Mouse (Mus musculus): ENCODE results near the gene Batf3. TPM values are rescaled to one million over a fixed set of nuclear protein-coding genes. Genes with fewer than 3 reads are reported as not detected.

Batf3 gene
- polyA plus RNA-seq, 1 experiment = 18.4 TPM

GRCm38 (mm10) chr1:191115514-191116238 lies 18.0 kb downstream of the Batf3 start:
- no peak for TF ChIP-seq CTCF (IDR thresholded peaks at IDR 0.05; ENCODE audit: borderline replicate concordance, control insufficient read depth, extremely low read depth, insufficient read depth, low read length, poor library complexity)
- no peak for TF ChIP-seq POLR2A (IDR thresholded peaks at IDR 0.05; ENCODE audit: control insufficient read depth, extremely low read depth, insufficient read depth, low read length, poor library complexity)
- no peak for DNase-seq
- H3K36me3 ChIP-seq (ENCODE audit: control insufficient read depth, insufficient read depth, low read length) = no peaks in the 10 kb centered on the region
- no peak overlapping the region for H3K4me3 ChIP-seq (ENCODE audit: control insufficient read depth, insufficient read depth, low read length)
- H3K27me3 ChIP-seq (ENCODE audit: control insufficient read depth, insufficient read depth, low read length) = no peaks in the 10 kb centered on the region
- 90% methylated on average over 11 of the region's 11 CpGs for WGBS
- peaks cover 9% of the 10 kb centered on the region for H3K4me1 ChIP-seq (replicated peaks; ENCODE audit: control insufficient read depth, insufficient read depth, low read length)
- H3K27ac ChIP-seq (ENCODE audit: control insufficient read depth, insufficient read depth, low read length) = peak overlapping the region; percentile 27; the same call in 1 of the 2 replicates

GRCm38 (mm10) chr1:191122744-191123143 lies 25.1 kb downstream of the Batf3 start:
- WGBS = 59% methylated on average over 3 of the region's 3 CpGs
- Histone ChIP-seq H3K4me3 (ENCODE audit: control insufficient read depth, insufficient read depth, low read length) (no peak overlapping the region), H3K4me1 (replicated peaks; ENCODE audit: control insufficient read depth, insufficient read depth, low read length) (peaks cover 3% of the 10 kb centered on the region), H3K36me3 (ENCODE audit: control insufficient read depth, insufficient read depth, low read length) (no peaks in the 10 kb centered on the region), H3K27me3 (ENCODE audit: control insufficient read depth, insufficient read depth, low read length) (no peaks in the 10 kb centered on the region; the same call in 1 of the 2 replicates), H3K27ac (ENCODE audit: control insufficient read depth, insufficient read depth, low read length) (no peak overlapping the region)
- TF ChIP-seq CTCF (IDR thresholded peaks at IDR 0.05; ENCODE audit: borderline replicate concordance, control insufficient read depth, extremely low read depth, insufficient read depth, low read length, poor library complexity) (no peak), POLR2A (IDR thresholded peaks at IDR 0.05; ENCODE audit: control insufficient read depth, extremely low read depth, insufficient read depth, low read length, poor library complexity) (no peak)
- DNase-seq = no peak

- TF ChIP-seq POLR2A (IDR thresholded peaks at IDR 0.05; ENCODE audit: control insufficient read depth, extremely low read depth, insufficient read depth, low read length, poor library complexity) (no peak), CTCF (IDR thresholded peaks at IDR 0.05; ENCODE audit: borderline replicate concordance, control insufficient read depth, extremely low read depth, insufficient read depth, low read length, poor library complexity) (no peak)
- Histone ChIP-seq H3K36me3 (ENCODE audit: control insufficient read depth, insufficient read depth, low read length) (no peaks in the 10 kb centered on the region), H3K27ac (ENCODE audit: control insufficient read depth, insufficient read depth, low read length) (no peak overlapping the region), H3K4me3 (ENCODE audit: control insufficient read depth, insufficient read depth, low read length) (no peak overlapping the region), H3K4me1 (replicated peaks; ENCODE audit: control insufficient read depth, insufficient read depth, low read length) (peaks cover 3% of the 10 kb centered on the region), H3K27me3 (ENCODE audit: control insufficient read depth, insufficient read depth, low read length) (no peaks in the 10 kb centered on the region; the same call in 1 of the 2 replicates)
- no peak for DNase-seq
- 91% methylated on average over 2 of the region's 2 CpGs for whole genome bisulfite sequencing
Observed at GRCm38 (mm10) chr1:191123696-191124095, 26.0 kb downstream of the Batf3 start.

GRCm38 (mm10) chr1:191124288-191124687 lies 26.6 kb downstream of the Batf3 start:
- no peaks in the 10 kb centered on the region for H3K36me3 ChIP-seq (ENCODE audit: control insufficient read depth, insufficient read depth, low read length)
- no peaks in the 10 kb centered on the region; the same call in 1 of the 2 replicates for H3K27me3 ChIP-seq (ENCODE audit: control insufficient read depth, insufficient read depth, low read length)
- no peak overlapping the region for H3K27ac ChIP-seq (ENCODE audit: control insufficient read depth, insufficient read depth, low read length)
- H3K4me3 ChIP-seq (ENCODE audit: control insufficient read depth, insufficient read depth, low read length) = no peak overlapping the region
- peaks cover 3% of the 10 kb centered on the region for H3K4me1 ChIP-seq (replicated peaks; ENCODE audit: control insufficient read depth, insufficient read depth, low read length)
- 69% methylated on average over 4 of the region's 4 CpGs for WGBS
- no peak for DNase-seq
- TF ChIP-seq CTCF (IDR thresholded peaks at IDR 0.05; ENCODE audit: borderline replicate concordance, control insufficient read depth, extremely low read depth, insufficient read depth, low read length, poor library complexity) = no peak
- TF ChIP-seq POLR2A (IDR thresholded peaks at IDR 0.05; ENCODE audit: control insufficient read depth, extremely low read depth, insufficient read depth, low read length, poor library complexity) = no peak

- H3K27me3 ChIP-seq (ENCODE audit: control insufficient read depth, insufficient read depth, low read length) = no peaks in the 10 kb centered on the region; the same call in 1 of the 2 replicates
- H3K4me3 ChIP-seq (ENCODE audit: control insufficient read depth, insufficient read depth, low read length) = peak overlapping the region; percentile 35
- WGBS = 9% methylated on average over 38 of the region's 38 CpGs
- TF ChIP-seq POLR2A (IDR thresholded peaks at IDR 0.05; ENCODE audit: control insufficient read depth, extremely low read depth, insufficient read depth, low read length, poor library complexity) = no peak
- peak; percentile 85; the same call in 1 of the 2 replicates for TF ChIP-seq CTCF (IDR thresholded peaks at IDR 0.05; ENCODE audit: borderline replicate concordance, control insufficient read depth, extremely low read depth, insufficient read depth, low read length, poor library complexity)
- H3K4me1 ChIP-seq (replicated peaks; ENCODE audit: control insufficient read depth, insufficient read depth, low read length) = peaks cover 3% of the 10 kb centered on the region
- H3K36me3 ChIP-seq (ENCODE audit: control insufficient read depth, insufficient read depth, low read length) = no peaks in the 10 kb centered on the region
- peak; percentile 74 for DNase-seq
- H3K27ac ChIP-seq (ENCODE audit: control insufficient read depth, insufficient read depth, low read length) = no peak overlapping the region
Observed at GRCm38 (mm10) chr1:191125811-191126638, 28.4 kb downstream of the Batf3 start.

- Histone ChIP-seq H3K27me3 (ENCODE audit: control insufficient read depth, insufficient read depth, low read length) (no peaks in the 10 kb centered on the region), H3K36me3 (ENCODE audit: control insufficient read depth, insufficient read depth, low read length) (no peaks in the 10 kb centered on the region), H3K4me1 (replicated peaks; ENCODE audit: control insufficient read depth, insufficient read depth, low read length) (no peaks in the 10 kb centered on the region), H3K27ac (ENCODE audit: control insufficient read depth, insufficient read depth, low read length) (no peak overlapping the region), H3K4me3 (ENCODE audit: control insufficient read depth, insufficient read depth, low read length) (no peak overlapping the region)
- no peak for DNase-seq
- TF ChIP-seq POLR2A (IDR thresholded peaks at IDR 0.05; ENCODE audit: control insufficient read depth, extremely low read depth, insufficient read depth, low read length, poor library complexity) (no peak), CTCF (IDR thresholded peaks at IDR 0.05; ENCODE audit: borderline replicate concordance, control insufficient read depth, extremely low read depth, insufficient read depth, low read length, poor library complexity) (no peak)
- whole genome bisulfite sequencing = 79% methylated on average over 2 of the region's 2 CpGs
Observed at GRCm38 (mm10) chr1:191131692-191132091, 34.0 kb downstream of the Batf3 start.

All from thymus, adult 2 months (tissue).